Mouse (Mus musculus) liver, embryonic 14.5 days (tissue): ENCODE data around the gene Kirrel2.

Experiments
- CTCF ChIP-seq: IDR thresholded peaks from 2 replicates; pipeline ENCODE4 v1.5.1; 2016; ENCODE audit warnings: antibody characterized with exemption, low read depth, control low read depth
- EP300 ChIP-seq: IDR thresholded peaks from 2 replicates; pipeline ENCODE4 v1.6.1; 2016; ENCODE audit warnings: antibody characterized with exemption, low read depth

DNA sequence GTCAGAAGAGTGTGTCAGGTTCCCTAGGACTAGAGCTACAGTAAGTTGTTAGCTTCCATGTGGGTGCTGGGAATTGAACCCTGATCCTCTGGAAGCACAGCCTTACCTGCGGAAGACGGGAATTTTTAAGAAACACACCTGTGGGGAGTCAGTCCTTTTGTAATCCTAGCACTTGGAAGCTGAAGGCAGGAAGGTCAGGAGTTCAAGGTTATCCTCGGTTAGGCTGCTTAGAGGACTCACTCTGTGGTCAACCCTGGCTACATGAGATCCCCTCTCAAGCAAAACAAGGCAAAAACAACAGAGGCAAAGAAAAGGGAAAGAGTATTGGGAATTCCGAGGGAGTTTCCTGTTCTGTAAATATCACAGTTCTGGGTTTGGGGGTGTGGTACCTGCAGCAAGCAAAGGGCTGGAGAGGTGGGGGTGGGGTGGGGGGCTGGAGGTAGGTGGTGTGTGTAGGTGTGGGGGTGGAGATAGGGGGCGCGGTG is 7.4 kb upstream of the Kirrel2 start:
- TF ChIP-seq EP300 (no peak), CTCF (no peak)
